In the genomic region with DNA sequence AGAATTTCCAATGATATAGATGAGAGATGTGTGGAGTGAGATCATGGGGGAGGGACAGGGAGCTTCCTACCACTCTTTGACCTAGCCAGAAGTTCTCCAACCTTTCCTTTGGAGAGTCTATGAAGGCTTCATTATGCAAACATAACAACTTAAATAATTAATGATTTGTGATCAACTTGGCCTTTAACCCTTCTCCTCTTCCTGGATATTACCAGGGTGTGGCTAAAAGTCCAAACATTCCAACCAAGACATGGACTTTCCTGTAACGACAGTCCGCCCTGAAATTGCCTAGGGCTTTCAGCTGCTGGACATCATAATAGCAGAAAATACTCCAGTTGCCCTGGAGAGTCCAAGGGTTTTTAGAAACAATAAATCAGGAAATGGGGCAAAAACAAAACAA, we compare ENCODE assay signal across 22 mouse cellular contexts. TPM values are rescaled to one million over a fixed set of nuclear protein-coding genes. Genes with fewer than 3 reads are reported as not detected.
DNase-seq lines count a peak whose midpoint lies in the region; ATAC-seq and TF ChIP-seq lines count a peak whose summit lies in the region.
"Had no signal": no experiment of that assay in that cellular context is flagged by ENCODE, and none has a peak within 500 bp of the region (broad histone marks: within the 10 kb centered on the region; RNA-seq: fewer than 3 reads in every experiment).

No protein-coding gene starts in this region.

- WGBS in intestine, embryonic 15.5 days = 57% methylated on average over 2 of the region's 2 CpGs
- 59% methylated on average over 2 of the region's 2 CpGs for WGBS in intestine, embryonic 16.5 days
- WGBS in intestine, postnatal 0 days = 32% methylated on average over 2 of the region's 2 CpGs
- 29% methylated on average over 2 of the region's 2 CpGs for WGBS in small intestine, adult 2 months
- WGBS in kidney, embryonic 15.5 days = 64% methylated on average over 2 of the region's 2 CpGs

- TF ChIP-seq POLR2A in small intestine, adult 2 months (IDR thresholded peaks at IDR 0.05; ENCODE audit: low read depth, low read length) = no peak

- no peak overlapping the region for H3K4me2 ChIP-seq in intestine, embryonic 15.5 days (replicated peaks)
- H3K4me2 ChIP-seq in intestine, embryonic 16.5 days (ENCODE audit: low read depth, low read length) = no peak overlapping the region
- H3K4me2 ChIP-seq in intestine, postnatal 0 days (replicated peaks; ENCODE audit: low read depth) = 0 out of 2 replicates have a peak overlapping the region, but pooled peaks have one; percentile 27
- H3K4me2 ChIP-seq in kidney, embryonic 15.5 days = no peak overlapping the region

- H3K27ac ChIP-seq in intestine, embryonic 15.5 days = no peak overlapping the region
- H3K27ac ChIP-seq in intestine, embryonic 16.5 days (ENCODE audit: low read length) = no peak overlapping the region
- H3K27ac ChIP-seq in intestine, postnatal 0 days (ENCODE audit: low read depth, low read length) = peak overlapping the region; percentile 50; the same call in 1 of the 2 replicates
- H3K27ac ChIP-seq in small intestine, adult 2 months (ENCODE audit: insufficient read depth, low read depth, low read length) = peak overlapping the region; percentile 65
- H3K27ac ChIP-seq in kidney, embryonic 15.5 days = no peak overlapping the region

- H3K9me3 ChIP-seq in intestine, embryonic 15.5 days = no peaks in the 10 kb centered on the region
- no peaks in the 10 kb centered on the region for H3K9me3 ChIP-seq in intestine, embryonic 16.5 days (ENCODE audit: control insufficient read depth, low read length)
- 0 out of 2 replicates have a peak, but pooled peaks cover 4% of the 10 kb centered on the region for H3K9me3 ChIP-seq in intestine, postnatal 0 days (ENCODE audit: control insufficient read depth)
- H3K9me3 ChIP-seq in kidney, embryonic 15.5 days (replicated peaks) = no peaks in the 10 kb centered on the region
- H3K9me3 ChIP-seq: G1E had no signal

- TF ChIP-seq CTCF in intestine, postnatal 0 days (IDR thresholded peaks at IDR 0.05; ENCODE audit: low read depth) = no peak
- TF ChIP-seq CTCF in small intestine, adult 2 months (IDR thresholded peaks at IDR 0.05; ENCODE audit: extremely low read depth, insufficient read length, insufficient replicate concordance, low read depth, low read length) = no peak

- H3K4me1 ChIP-seq in intestine, embryonic 15.5 days (replicated peaks) = no peaks in the 10 kb centered on the region
- no peaks in the 10 kb centered on the region for H3K4me1 ChIP-seq in intestine, embryonic 16.5 days (ENCODE audit: control insufficient read depth, insufficient read depth, low read length)
- no peaks in the 10 kb centered on the region for H3K4me1 ChIP-seq in intestine, postnatal 0 days (replicated peaks; ENCODE audit: control insufficient read depth, insufficient read depth, low read length)
- peaks cover 7% of the 10 kb centered on the region; the same call in 1 of the 2 replicates for H3K4me1 ChIP-seq in small intestine, adult 2 months (ENCODE audit: control insufficient read depth, insufficient read depth, insufficient read length, low read length)
- H3K4me1 ChIP-seq in kidney, embryonic 15.5 days = no peaks in the 10 kb centered on the region

- H3K27me3 ChIP-seq in intestine, embryonic 15.5 days (replicated peaks) = no peaks in the 10 kb centered on the region
- H3K27me3 ChIP-seq in intestine, embryonic 16.5 days (replicated peaks; ENCODE audit: control insufficient read depth, insufficient read depth, low read length) = no peaks in the 10 kb centered on the region
- no peaks in the 10 kb centered on the region for H3K27me3 ChIP-seq in intestine, postnatal 0 days (replicated peaks; ENCODE audit: control insufficient read depth, insufficient read depth, low read length)
- H3K27me3 ChIP-seq in small intestine, adult 2 months (ENCODE audit: control insufficient read depth, insufficient read depth, low read length) = no peaks in the 10 kb centered on the region
- no peaks in the 10 kb centered on the region for H3K27me3 ChIP-seq in kidney, embryonic 15.5 days
- H3K27me3 ChIP-seq: CH12.LX, Patski had no signal

- no peak overlapping the region for H3K9ac ChIP-seq in intestine, embryonic 15.5 days
- no peak overlapping the region for H3K9ac ChIP-seq in intestine, embryonic 16.5 days (ENCODE audit: low read depth, low read length)
- no peak overlapping the region for H3K9ac ChIP-seq in intestine, postnatal 0 days (ENCODE audit: low read depth, low read length)
- H3K9ac ChIP-seq in kidney, embryonic 15.5 days = no peak overlapping the region

- no peak overlapping the region for H3K4me3 ChIP-seq in intestine, embryonic 15.5 days (replicated peaks)
- no peak overlapping the region for H3K4me3 ChIP-seq in intestine, embryonic 16.5 days (ENCODE audit: low read length)
- no peak overlapping the region for H3K4me3 ChIP-seq in intestine, postnatal 0 days (ENCODE audit: low read depth, low read length)
- H3K4me3 ChIP-seq in small intestine, adult 2 months (ENCODE audit: low read depth, low read length) = no peak overlapping the region
- no peak overlapping the region for H3K4me3 ChIP-seq in kidney, embryonic 15.5 days (replicated peaks)

- DNase-seq in spleen, postnatal 10 days (ENCODE audit: low spot score in 2 of 2) = no peak
- DNase-seq in spleen, postnatal 14 days (ENCODE audit: low spot score in 2 of 2) = no peak
- DNase-seq in heart, adult 9 months (ENCODE audit: low spot score in 2 of 2) = no peak
- DNase-seq: adrenal gland, adult 2 months; adrenal gland, adult 8-10 months; adrenal gland, postnatal 10 days; adrenal gland, postnatal 14 days; adrenal gland, postnatal 25 days; adrenal gland, postnatal 36 days; B cell, adult 2 months; cerebellum, adult 11 months; cerebellum, adult 11-12 months had no signal

- peak; percentile 31; the same call in 1 of the 2 replicates for ATAC-seq in intestine, embryonic 15.5 days
- peak; percentile 58 for ATAC-seq in intestine, embryonic 16.5 days
- ATAC-seq in intestine, postnatal 0 days = peak; percentile 75
- ATAC-seq in kidney, embryonic 15.5 days (replicated peaks; ENCODE audit: low FRiP score) = no peak
- ATAC-seq: activated CD4-positive, CD25-positive, alpha-beta regulatory T cell, adult 4 months; CD4-positive, CD25-positive, alpha-beta regulatory T cell, adult 4 months; Patski had no signal

- no peaks in the 10 kb centered on the region for H3K36me3 ChIP-seq in intestine, embryonic 15.5 days
- H3K36me3 ChIP-seq in intestine, embryonic 16.5 days (ENCODE audit: control insufficient read depth, insufficient read depth, low read length) = no peaks in the 10 kb centered on the region
- H3K36me3 ChIP-seq in intestine, postnatal 0 days (ENCODE audit: control insufficient read depth, insufficient read depth) = no peaks in the 10 kb centered on the region; the same call in 1 of the 2 replicates
- H3K36me3 ChIP-seq in small intestine, adult 2 months (ENCODE audit: control insufficient read depth, insufficient read depth, low read length) = no peaks in the 10 kb centered on the region
- no peaks in the 10 kb centered on the region for H3K36me3 ChIP-seq in kidney, embryonic 15.5 days
- H3K36me3 ChIP-seq: G1E had no signal

RNA-seq across cellular contexts. Expression of a gene that starts 23.1 kb away (rescaled TPM):
- polyA plus RNA-seq in intestine, embryonic 15.5 days (2015; fragmentation: Nextera tagmentation; extraction: Ambion mirVana) = 66.0 and 72.3 TPM in 2 replicates
- 80.8 and 82.1 TPM in 2 replicates for polyA plus RNA-seq in intestine, embryonic 16.5 days (2015; fragmentation: Nextera tagmentation; extraction: Ambion mirVana)
- 57.8 and 59.2 TPM in 2 replicates for polyA plus RNA-seq in intestine, postnatal 0 days (2015; fragmentation: Nextera tagmentation; extraction: Ambion mirVana)
- polyA plus RNA-seq in small intestine, adult 2 months (2012; rRNA removed) = 71.1 and 134 TPM in 2 replicates
- 78.1 and 83.8 TPM in 2 replicates for polyA plus RNA-seq in kidney, embryonic 15.5 days (2015; fragmentation: Nextera tagmentation; extraction: Ambion mirVana)

Comparison
In these comparisons a context has a peak if more than half of its experiments do, and no peak if none do; other contexts are left out.
1. H3K27ac ChIP-seq: peak in intestine, postnatal 0 days (single experiment) and small intestine, adult 2 months (single experiment); none in intestine, embryonic 15.5 days (single experiment), intestine, embryonic 16.5 days (single experiment) and kidney, embryonic 15.5 days (single experiment).